ENCODE assay signal across 9 mouse cellular contexts in genomic region chr10:69907795-69908764, GRCm38 (mm10).
A peak's percentile ranks its signal among the peaks of the same experiment; 100 is the strongest.
DNase-seq lines count a peak whose midpoint lies in the region; ATAC-seq lines count a peak whose summit lies in the region.
"Had no signal": no experiment of that assay in that cellular context is flagged by ENCODE, and none has a peak within 500 bp of the region (broad histone marks: within the 10 kb centered on the region; RNA-seq: fewer than 3 reads in every experiment).

No protein-coding gene starts in this region.

- H3K4me1 ChIP-seq in erythroblast, embryonic 14.5 days (ENCODE audit: control insufficient read depth): peaks cover 79% of the 10 kb centered on the region

- H3K9me3 ChIP-seq in erythroblast, embryonic 14.5 days (ENCODE audit: control insufficient read depth, low read length): peaks cover 3% of the 10 kb centered on the region; the same call in 1 of the 2 replicates

- peaks cover 3% of the 10 kb centered on the region; the same call in 1 of the 2 replicates for H3K36me3 ChIP-seq in erythroblast, embryonic 14.5 days (ENCODE audit: control insufficient read depth)

- ATAC-seq in megakaryocyte, adult 5-6 weeks (ENCODE audit: poor library complexity, severe bottlenecking): 0 out of 2 replicates have a peak, but pooled peaks have one; percentile 56

- peak; percentile 31 to 51 for DNase-seq in kidney, postnatal 36 days
- no peak for DNase-seq in kidney, postnatal 4 days
- peak; percentile 50 for DNase-seq in Muller cell, postnatal 12 days (ENCODE audit: inconsistent ontology term)
- no peak for DNase-seq in cerebellum, postnatal 14 days
- DNase-seq in adrenal gland, postnatal 10 days: no peak
- DNase-seq: layer of hippocampus, postnatal 36 days; right cerebral cortex, adult 18-20 months had no signal

- H3K27me3 ChIP-seq in erythroblast, embryonic 14.5 days (ENCODE audit: control insufficient read depth): peaks cover 4% of the 10 kb centered on the region

- peak overlapping the region; percentile 25 for H3K4me3 ChIP-seq in erythroblast, embryonic 14.5 days (replicated peaks)

Comparison
In these comparisons a context has a peak if more than half of its experiments do, and no peak if none do; other contexts are left out.
1. DNase-seq: peak in kidney, postnatal 36 days (2 of 2) and Muller cell, postnatal 12 days (single experiment); none in kidney, postnatal 4 days (0 of 2), cerebellum, postnatal 14 days (0 of 2) and adrenal gland, postnatal 10 days (single experiment).